Mouse (Mus musculus) bone marrow, adult 2 months (tissue): ENCODE data around the gene Ifnar2. TPM values are rescaled to one million over a fixed set of nuclear protein-coding genes. Genes with fewer than 3 reads are reported as not detected.
A peak's percentile ranks its signal among the peaks of the same experiment; 100 is the strongest.

Source experiments
- H3K27ac ChIP-seq: fragments of 200-500 bp; 2 replicates; pipeline ENCODE4 v1.5.1; 2012; ENCODE audit warnings: low read depth, mild to moderate bottlenecking, control low read depth, inconsistent platforms, low read length; ENCODE audit not compliant: control insufficient read depth, poor library complexity, insufficient read depth
- H3K4me1 ChIP-seq: fragments of 200-500 bp; 2 replicates; pipeline ENCODE4 v1.6.1; 2011; ENCODE audit warnings: low read length; ENCODE audit not compliant: control insufficient read depth, insufficient read depth
- H3K4me3 ChIP-seq: fragments of 200-500 bp; replicated peaks from 2 replicates; pipeline ENCODE3; 2011; ENCODE audit warnings: mild to moderate bottlenecking, low read depth, low read length, control low read depth; ENCODE audit not compliant: control insufficient read depth
- CTCF ChIP-seq: fragments of 200-500 bp; IDR thresholded peaks from 2 replicates; pipeline ENCODE4 v1.5.1; 2011; ENCODE audit warnings: low read length, control low read depth; ENCODE audit not compliant: control insufficient read depth, insufficient read depth
- POLR2A ChIP-seq: fragments of 200-500 bp; IDR thresholded peaks from 2 replicates; pipeline ENCODE4 v1.6.1; 2011; ENCODE audit warnings: low read depth, mild to moderate bottlenecking, control low read depth, low read length, borderline replicate concordance; ENCODE audit not compliant: control insufficient read depth
- WGBS: fragments of 180-500 bp; shearing (Covaris S2); methylation state at CpG from one replicate; pipeline ENCODE4 v1.1.7; 2018; 5-methylcytosine and 5-hydroxymethylcytosine counted together
- polyA plus RNA-seq: library from polyadenylated mRNA; stranded (reverse); fragments of >200 nt; gene quantifications from 2 replicates; pipeline ENCODE4 v1.2.4, GENCODE M21; 2011; ENCODE audit warnings: low replicate concordance; ENCODE audit not compliant: missing spikeins, insufficient read depth, insufficient read length

Ifnar2 gene
- polyA plus RNA-seq, 1 experiment, result 41.1 TPM

GRCm38 (mm10) chr16:91403784-91404183 is 31.2 kb downstream of the Ifnar2 start:
- 83% methylated on average over 9 of the region's 9 CpGs for WGBS
- no peak overlapping the region for H3K27ac ChIP-seq
- H3K4me1 ChIP-seq, result peaks cover 4% of the 10 kb centered on the region; the same call in 1 of the 2 replicates
- TF ChIP-seq POLR2A (no peak), CTCF (no peak)
- no peak overlapping the region for H3K4me3 ChIP-seq

GRCm38 (mm10) chr16:91404187-91404586 is 31.6 kb downstream of the Ifnar2 start:
- no peak overlapping the region for H3K4me3 ChIP-seq
- TF ChIP-seq CTCF (no peak), POLR2A (no peak)
- WGBS, result 92% methylated on average over 8 of the region's 8 CpGs

GRCm38 (mm10) chr16:91404828-91405577 is 32.4 kb downstream of the Ifnar2 start:
- Histone ChIP-seq H3K27ac (no peak overlapping the region), H3K4me1 (peaks cover 4% of the 10 kb centered on the region; the same call in 1 of the 2 replicates), H3K4me3 (no peak overlapping the region)
- 68% methylated on average over 10 of the region's 10 CpGs for WGBS
- TF ChIP-seq POLR2A, result no peak
- TF ChIP-seq CTCF, result no peak

More at GRCm38 (mm10) chr16:91404187-91404586, 31.6 kb downstream of the Ifnar2 start:
- Histone ChIP-seq H3K4me1 (peaks cover 4% of the 10 kb centered on the region; the same call in 1 of the 2 replicates), H3K27ac (no peak overlapping the region)

- Histone ChIP-seq H3K4me3 (peak within 1 kb of the TSS; percentile 70), H3K27ac (peak within 1 kb of the TSS; percentile 90), H3K4me1 (peaks cover 5% of the 10 kb centered on the region; the same call in 1 of the 2 replicates)
- TF ChIP-seq CTCF (no peak), POLR2A (peak; percentile 65; the same call in 1 of the 2 replicates)
- WGBS, result 1% methylated on average over 51 of the region's 51 CpGs
These were observed 33.3 kb downstream of the Ifnar2 start, which contains the start of gene Il10rb for GRCm38 (mm10) chr16:91405640-91406584. Gene Il10rb, plus strand, starts transcription at chr16:91406164.

GRCm38 (mm10) chr16:91406585-91407220 is 34.1 kb downstream of the Ifnar2 start:
- Histone ChIP-seq H3K4me1 (peaks cover 5% of the 10 kb centered on the region; the same call in 1 of the 2 replicates), H3K4me3 (peak overlapping the region; percentile 70), H3K27ac (peak overlapping the region; percentile 90)
- WGBS, result 0% methylated on average over 13 of the region's 13 CpGs
- TF ChIP-seq POLR2A, result no peak
- TF ChIP-seq CTCF, result no peak

- Histone ChIP-seq H3K4me3 (no peak overlapping the region), H3K4me1 (peaks cover 13% of the 10 kb centered on the region; the same call in 1 of the 2 replicates), H3K27ac (no peak overlapping the region; the same call in 1 of the 2 replicates)
- TF ChIP-seq POLR2A, result no peak
- TF ChIP-seq CTCF, result no peak
- 27% methylated on average over 12 of the region's 12 CpGs for WGBS
These were observed 40.7 kb downstream of the Ifnar2 start for GRCm38 (mm10) chr16:91413102-91413844.
